Mouse (Mus musculus) regulatory T cell (primary cell): ENCODE measurements around the gene Lrmda.

Source experiments
- in situ Hi-C: fragments of 300-600 bp; cut with MboI, MseI; formaldehyde crosslinking; loops from one replicate; pipeline ENCODE4 v1.15.1; 2025; ENCODE audit warnings: high pct_unique_total_duplicates

The Lrmda gene

DNA sequence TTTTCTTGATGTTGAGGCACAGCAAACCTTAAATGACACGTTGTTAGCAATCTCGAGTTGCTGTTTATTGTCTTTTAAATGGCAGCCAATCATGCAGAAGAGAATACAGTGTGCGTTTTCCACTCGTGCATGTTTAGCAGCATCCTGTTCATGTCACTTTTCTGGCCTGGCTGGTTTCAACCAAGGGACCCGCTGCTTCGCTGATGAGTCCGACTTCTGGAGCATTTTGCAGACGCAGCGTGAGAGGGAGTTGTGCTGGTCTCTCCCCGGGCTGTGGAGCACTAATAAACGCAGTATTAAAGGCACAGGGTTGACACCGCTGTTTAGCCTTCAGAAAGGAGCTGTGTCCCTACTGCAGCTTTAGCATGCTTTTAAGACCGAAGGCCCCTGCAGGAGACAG is 133.2 kb downstream of the Lrmda start:
- in situ Hi-C loops: no loop called here

GRCm38 (mm10) chr14:22154096-22154495 is 134.6 kb downstream of the Lrmda start:
- in situ Hi-C loops: no loop called here

DNA sequence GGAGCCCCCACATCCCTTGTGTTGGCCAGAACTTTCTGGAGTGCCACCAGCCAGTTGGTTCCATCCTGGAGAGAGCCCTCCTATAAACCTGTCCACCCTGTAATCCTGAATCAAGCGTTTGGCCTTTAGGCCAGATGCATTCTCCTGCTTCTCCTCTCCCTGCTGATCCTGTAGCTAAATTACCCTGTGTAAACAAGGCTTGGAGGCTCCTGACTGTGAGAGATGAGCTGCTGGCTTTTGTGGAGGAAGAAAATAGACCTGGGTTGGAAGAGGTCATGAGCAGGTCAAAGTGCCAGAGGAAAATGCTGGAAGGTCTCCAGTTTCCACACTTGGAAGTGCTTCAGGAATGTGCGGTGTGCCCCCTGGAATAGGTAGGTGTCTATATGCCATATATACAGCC is 135.5 kb downstream of the Lrmda start:
- in situ Hi-C loops: no loop called here

DNA sequence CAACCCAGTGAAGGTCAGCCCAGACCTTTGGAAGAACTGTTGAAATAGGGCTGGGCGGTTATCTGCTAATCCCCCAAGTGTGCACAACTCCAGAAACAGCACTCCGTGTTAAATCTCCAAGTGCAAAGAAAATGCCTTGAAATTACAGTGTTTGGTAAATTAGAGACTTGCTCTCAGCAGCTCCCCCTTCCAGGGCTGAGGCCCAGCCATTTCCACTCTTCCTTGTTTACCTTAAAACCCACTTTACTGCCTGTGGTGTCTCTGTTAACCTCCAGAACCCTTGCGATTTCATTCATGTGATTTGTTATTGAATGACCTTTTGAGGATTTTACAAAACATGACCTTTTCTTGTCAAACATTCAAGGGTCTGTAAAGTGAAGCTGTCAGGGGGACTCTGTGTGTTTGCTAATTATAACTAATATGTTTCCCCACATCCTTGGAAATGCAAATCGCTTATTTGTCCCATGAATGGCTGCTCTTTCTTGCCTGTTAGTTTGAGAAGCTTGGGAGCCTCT is 136.1 kb downstream of the Lrmda start:
- in situ Hi-C loops: no loop called here

DNA sequence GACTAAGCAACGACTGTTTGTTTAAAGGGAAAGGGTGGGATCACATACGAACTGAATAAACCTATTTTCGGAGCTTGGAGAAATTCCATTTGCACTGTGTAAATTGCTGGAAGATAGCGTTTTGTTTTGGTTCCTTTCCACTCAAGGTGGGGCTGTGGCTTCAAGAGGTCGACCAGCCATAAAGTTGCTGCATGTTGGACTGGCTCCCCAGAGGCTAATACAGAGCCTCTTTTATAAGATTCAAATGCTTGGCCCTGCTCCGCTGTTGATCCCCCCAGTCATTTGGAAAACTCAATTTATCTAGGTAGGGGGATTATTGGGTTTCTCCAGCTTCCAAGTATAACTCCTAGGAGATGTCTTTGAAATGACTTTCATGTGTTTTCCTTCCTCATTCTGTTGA is 137.5 kb downstream of the Lrmda start:
- in situ Hi-C loops: no loop called here

DNA sequence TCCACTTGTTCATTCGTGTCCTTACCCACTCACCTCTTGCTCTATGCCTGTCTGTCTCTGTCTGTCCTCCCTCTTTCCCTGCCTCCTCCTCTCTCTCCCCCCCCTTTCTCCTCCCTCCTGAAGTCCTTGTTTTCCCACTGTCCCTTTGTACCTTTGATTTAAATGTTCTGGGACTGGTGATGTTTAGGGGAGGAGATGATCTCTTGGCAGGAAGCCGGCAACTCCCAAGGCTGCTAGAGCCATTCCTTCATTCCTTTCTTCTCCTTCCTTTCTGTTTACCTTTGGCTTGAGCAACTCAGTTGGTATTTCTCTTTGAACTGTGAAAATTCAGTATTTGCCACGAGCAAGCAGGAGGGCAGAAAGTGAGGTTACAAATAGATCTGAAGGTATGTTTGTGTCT is 141.9 kb downstream of the Lrmda start:
- in situ Hi-C loops: no loop called here

DNA sequence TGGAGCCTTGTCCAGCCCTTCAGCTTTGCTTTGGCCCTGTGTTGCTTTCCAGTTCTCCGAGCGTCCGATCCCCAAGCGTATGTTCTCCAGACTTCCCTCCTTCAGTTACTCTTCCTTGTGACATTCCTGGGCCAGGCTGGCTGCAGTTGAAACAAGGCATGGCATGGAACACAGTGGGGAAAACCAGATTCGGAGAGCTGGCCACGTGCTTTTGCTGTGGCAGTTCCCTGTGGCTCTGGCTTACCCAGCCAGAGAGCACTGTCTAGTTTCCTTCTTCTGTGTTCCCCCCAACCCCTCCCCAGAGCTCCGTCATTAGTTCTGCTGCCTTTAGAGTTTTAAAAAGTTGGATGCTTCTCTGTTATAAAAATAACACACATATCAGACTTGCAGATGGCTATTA is 147.8 kb downstream of the Lrmda start:
- in situ Hi-C loops: no loop called here

DNA sequence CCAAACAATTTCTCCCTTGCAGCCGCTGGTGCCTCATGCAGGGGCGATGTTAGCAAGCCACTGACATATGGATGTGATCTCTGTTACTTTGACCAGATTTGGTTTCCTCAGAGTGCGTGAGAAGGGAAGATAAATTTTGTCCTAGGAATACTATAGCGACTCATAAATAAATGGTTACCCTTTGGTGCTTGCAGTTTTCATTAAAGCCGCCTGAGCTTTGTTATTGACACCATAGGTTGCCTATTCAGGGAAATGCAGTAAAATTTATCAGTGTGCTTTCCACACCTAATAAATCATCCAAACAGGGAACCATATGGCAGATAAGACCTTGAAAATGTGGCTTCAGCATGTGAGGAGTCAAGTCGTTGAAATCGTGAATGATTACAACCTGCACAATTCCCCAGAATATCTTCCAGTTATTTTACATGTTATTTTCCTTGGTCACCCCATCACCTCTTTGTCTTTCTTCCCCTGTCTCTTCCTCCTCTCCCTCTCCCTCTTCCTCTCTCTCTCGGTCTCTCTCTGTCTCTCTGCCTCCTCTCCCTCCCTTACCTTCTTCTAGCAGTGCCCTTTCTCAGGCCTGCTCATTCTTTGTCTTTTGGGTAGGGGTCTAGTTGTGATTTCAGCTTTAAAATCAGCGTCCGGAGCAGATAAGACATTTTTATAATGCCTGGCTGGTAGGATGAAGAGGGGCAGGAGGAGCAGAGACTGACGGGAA is 148.7 kb downstream of the Lrmda start:
- in situ Hi-C loops: no loop called here

- in situ Hi-C loops: no loop called here
Measured at GRCm38 (mm10) chr14:22168795-22169568, 149.5 kb downstream of the Lrmda start.

GRCm38 (mm10) chr14:22174757-22175156 is 155.2 kb downstream of the Lrmda start:
- in situ Hi-C loops: no loop called here

DNA sequence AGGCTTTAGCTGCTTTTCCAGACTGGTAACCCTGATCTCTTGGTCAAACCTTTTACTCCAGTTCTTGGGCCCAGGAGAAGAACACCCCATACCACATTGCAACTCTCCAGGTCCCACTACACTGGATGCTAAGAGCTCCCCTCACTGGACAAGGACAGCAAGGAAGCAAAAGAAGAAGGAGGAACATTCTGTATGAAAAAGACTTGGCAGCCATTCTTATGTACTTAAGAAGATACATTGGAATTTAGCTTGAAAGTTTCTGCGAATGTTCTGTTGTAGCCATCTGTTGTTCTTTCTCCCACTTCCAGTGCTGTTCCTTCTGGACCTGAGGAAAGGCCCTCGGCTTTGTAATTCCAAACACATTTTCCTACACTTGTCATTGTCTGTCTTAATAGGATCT is 160.2 kb downstream of the Lrmda start:
- in situ Hi-C loops: no loop called here

DNA sequence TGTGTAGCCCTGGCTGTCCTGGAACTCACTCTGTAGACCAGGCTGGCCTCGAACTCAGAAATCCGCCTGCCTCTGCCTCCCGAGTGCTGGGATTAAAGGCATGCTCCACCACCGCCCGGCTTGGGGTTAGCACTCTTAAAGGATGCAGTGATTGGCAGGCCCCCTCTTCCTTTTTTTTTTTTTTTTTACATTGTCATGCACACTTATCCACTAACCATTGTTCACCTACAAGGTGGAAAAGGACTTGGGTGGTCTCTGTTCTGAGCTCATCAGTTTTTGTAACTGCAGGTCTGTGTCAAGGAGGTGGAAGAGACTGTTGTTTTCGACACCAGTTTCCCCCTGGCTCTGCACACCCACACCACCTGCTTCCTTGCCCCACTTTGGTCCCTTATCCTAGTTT is 162.0 kb downstream of the Lrmda start:
- in situ Hi-C loops: no loop called here

DNA sequence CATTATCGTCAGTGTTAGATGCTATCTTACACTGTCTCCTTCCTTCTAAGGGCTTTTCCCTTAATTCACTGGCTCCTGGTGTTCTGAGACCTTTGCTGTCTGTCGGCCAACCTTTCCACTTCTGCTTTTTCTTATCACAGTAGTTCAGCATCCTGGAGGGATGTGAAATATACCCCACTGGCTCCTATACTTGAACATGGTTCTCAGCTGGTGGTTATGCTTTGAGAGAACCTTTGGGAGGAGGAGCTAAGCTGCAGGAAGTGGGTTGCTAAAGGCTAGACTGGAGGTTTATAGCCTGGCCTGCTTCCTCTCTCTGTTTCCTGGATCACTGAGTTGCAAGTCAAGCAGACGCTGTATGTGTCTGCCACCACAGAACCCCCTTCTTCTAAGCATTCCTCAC is 163.7 kb downstream of the Lrmda start:
- in situ Hi-C loops: no loop called here

GRCm38 (mm10) chr14:22185452-22185851 is 165.9 kb downstream of the Lrmda start:
- in situ Hi-C loops: no loop called here

GRCm38 (mm10) chr14:22190111-22190510 is 170.6 kb downstream of the Lrmda start:
- in situ Hi-C loops: no loop called here

DNA sequence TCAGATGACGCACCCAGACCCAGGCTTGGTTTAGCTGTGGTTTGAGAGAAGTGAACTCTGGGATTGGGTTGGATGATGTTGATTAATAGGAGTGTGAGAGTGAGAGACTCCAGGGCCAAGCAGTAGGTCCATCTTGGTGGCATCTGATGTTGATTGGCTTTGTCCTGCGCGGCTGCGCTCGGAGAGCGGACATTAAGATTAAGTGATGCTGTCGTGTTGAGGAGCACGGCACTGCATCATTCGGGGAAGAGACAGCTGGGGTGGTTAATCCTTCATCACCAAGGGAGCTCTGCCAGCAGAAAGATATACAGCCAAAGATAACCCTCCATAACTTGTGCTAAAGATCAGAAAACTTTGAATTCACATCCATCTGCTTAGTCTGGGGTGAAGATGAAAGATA is 172.7 kb downstream of the Lrmda start:
- in situ Hi-C loops: no loop called here

DNA sequence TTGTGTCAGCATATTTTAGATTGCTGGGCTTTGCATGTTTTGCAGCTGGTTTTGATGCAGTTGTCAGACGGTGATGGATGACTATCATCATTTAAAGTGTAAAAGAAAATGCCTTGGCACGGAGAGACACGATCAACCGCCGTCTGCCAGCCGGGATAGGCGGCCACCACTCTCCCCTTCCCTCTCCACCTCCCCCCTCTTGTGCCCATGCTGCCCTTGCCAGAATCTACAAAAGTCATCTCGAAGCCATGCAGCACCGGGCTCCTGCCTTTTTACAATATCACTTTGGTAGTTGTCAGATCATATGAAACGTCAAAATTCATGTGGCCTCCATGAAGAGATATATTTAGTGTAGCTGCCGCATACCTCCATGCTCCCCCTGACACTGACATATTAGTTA is 178.5 kb downstream of the Lrmda start:
- in situ Hi-C loops: no loop called here

DNA sequence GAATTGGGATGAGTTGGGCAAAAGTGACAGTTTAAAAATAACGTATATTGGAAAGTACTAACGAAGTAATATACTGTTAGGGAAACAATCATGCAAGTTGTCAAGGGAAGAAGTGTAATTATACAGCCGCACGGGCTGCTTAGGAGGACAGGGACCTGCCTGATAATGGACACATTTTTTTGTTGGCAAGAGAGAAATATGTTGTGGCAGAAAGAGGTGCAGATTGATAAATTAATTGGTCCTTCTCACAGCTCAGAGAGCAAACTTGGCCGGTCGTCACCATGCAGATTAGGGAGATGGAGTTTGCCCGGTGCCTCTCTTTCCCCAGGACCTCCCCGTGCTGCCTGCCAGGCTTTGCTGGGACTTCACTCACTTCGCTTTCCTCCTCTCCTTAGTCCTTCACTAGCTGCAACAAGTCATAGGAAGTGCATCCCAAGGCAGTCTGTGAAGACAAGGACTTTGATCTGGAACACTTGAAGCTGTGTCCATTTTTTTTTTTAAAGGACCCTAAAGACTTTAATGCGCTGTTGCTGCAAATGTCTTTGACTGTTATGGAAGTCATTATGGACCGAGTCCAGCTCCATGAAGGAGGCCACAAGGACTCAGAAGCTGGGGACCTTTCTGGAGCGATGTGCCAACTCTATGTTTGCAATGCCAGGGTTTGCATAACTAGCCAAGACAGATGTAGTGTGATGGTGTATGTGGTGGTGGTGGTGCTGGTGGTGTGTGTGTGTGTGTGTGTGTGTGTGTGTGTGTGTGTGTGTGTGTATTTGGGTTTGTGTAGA is 179.3 kb downstream of the Lrmda start:
- in situ Hi-C loops: no loop called here

DNA sequence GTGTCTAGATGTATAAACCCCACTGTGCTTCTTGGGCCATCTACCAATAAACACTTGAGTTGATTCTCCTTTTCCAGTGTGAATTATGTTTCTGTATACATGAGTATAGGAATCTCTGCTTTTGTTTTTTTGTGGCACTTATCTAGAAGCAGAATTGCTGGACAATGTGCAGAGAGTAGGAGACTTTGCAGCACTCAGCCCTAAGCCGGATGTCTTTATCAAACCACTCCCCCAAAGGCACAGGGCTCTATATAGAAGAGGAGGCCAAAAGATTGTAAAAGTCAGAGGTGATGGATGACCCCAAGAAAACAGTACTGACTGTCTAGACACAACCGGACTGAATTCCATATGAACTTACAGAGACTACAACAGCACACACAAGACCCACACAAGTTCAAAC is 182.2 kb downstream of the Lrmda start:
- in situ Hi-C loops: no loop called here

DNA sequence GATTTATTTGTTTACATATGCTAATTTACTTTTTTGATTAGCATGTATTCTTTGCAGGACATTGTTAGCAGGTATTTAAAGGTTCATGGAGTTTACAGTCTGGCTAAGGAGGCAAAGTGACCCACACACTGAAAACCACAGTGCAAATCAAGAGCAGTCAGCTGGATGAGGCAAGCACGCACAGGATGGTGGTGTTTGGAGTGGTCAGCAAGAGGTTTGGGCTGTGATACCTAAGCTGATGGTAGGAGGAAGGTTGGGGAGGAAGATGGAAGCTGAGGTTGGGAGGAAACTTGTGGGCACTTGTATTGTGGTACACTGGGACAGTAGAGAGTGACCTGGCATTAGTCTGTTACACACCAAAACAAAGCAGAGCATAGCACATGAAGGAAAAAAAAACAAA is 191.1 kb downstream of the Lrmda start:
- in situ Hi-C loops: no loop called here

DNA sequence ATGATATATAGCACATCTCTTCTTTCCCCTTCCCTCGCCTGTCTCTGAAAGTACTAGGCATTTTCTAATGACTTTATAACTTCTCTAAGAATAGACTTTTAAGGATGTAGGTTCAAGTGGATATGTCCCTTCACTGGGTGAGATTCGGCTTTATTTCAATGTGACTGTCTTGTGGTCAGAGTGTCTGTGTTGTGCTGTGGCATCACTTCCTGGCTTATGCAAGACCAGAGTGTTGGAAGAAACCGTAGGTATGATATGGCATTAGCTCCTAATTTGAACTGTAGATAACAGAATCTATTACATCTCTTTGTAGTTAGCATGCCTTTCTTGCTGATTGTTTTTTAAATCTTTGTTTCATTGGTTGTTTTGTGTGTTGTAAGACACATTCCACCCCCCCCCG is 198.7 kb downstream of the Lrmda start:
- in situ Hi-C loops: no loop called here

GRCm38 (mm10) chr14:22222038-22222437 is 202.5 kb downstream of the Lrmda start:
- in situ Hi-C loops: no loop called here
